28 mouse cellular contexts compared by ENCODE assay signal in genomic region chr7:132249563-132250119, GRCm38 (mm10).
DNase-seq lines count a peak whose midpoint lies in the region; ATAC-seq lines count a peak whose summit lies in the region.
"Had no signal": no experiment of that assay in that cellular context is flagged by ENCODE, and none has a peak within 500 bp of the region (broad histone marks: within the 10 kb centered on the region; RNA-seq: fewer than 3 reads in every experiment).

No protein-coding gene starts in this region.

- DNase-seq in hindbrain, embryonic 10.5 days (ENCODE audit: low spot score) = no peak
- peak; percentile 19 for DNase-seq in forelimb bud, embryonic 11.5 days (ENCODE audit: low read depth, low spot score)
- no peak for DNase-seq in cerebellum, postnatal 36 days
- DNase-seq: adrenal gland, adult 2 months; B cell, adult 2 months; cerebellum, adult 11-12 months; cerebellum, postnatal 10 days; embryo, embryonic 11 days; gastrocnemius, postnatal 10 days; left cerebral cortex, postnatal 4 days; liver, embryonic 13.5 days; lung, adult 2 months; lung, postnatal 14 days; midbrain, embryonic 14.5 days; right cerebral cortex, adult 18-20 months; right cerebral cortex, postnatal 4 days; thymus, adult 18-20 months; thymus, postnatal 36 days had no signal

- H3K4me3 ChIP-seq in hindbrain, embryonic 10.5 days = no peak overlapping the region
- no peak overlapping the region for H3K4me3 ChIP-seq in hindbrain, embryonic 16.5 days (ENCODE audit: low read length)
- no peak overlapping the region for H3K4me3 ChIP-seq in neural tube, embryonic 13.5 days
- H3K4me3 ChIP-seq in neural tube, embryonic 15.5 days (replicated peaks) = no peak overlapping the region
- H3K4me3 ChIP-seq: forebrain, embryonic 12.5 days; kidney, embryonic 15.5 days; liver, embryonic 13.5 days; myocyte had no signal

- no peak overlapping the region for H3K4me2 ChIP-seq in hindbrain, embryonic 16.5 days (ENCODE audit: low read length)
- H3K4me2 ChIP-seq in neural tube, embryonic 13.5 days = no peak overlapping the region
- no peak overlapping the region for H3K4me2 ChIP-seq in neural tube, embryonic 15.5 days
- H3K4me2 ChIP-seq: forebrain, embryonic 12.5 days; kidney, embryonic 15.5 days; liver, embryonic 13.5 days had no signal

- H3K9ac ChIP-seq in hindbrain, embryonic 16.5 days (ENCODE audit: low read depth, low read length) = no peak overlapping the region
- no peak overlapping the region for H3K9ac ChIP-seq in neural tube, embryonic 13.5 days
- no peak overlapping the region for H3K9ac ChIP-seq in neural tube, embryonic 15.5 days (replicated peaks)
- H3K9ac ChIP-seq: forebrain, embryonic 12.5 days; kidney, embryonic 15.5 days; liver, embryonic 13.5 days had no signal

- H3K36me3 ChIP-seq in hindbrain, embryonic 10.5 days = peaks cover 45% of the 10 kb centered on the region
- no peaks in the 10 kb centered on the region for H3K36me3 ChIP-seq in hindbrain, embryonic 16.5 days (ENCODE audit: control insufficient read depth, insufficient read depth, low read length)
- no peaks in the 10 kb centered on the region for H3K36me3 ChIP-seq in neural tube, embryonic 13.5 days
- H3K36me3 ChIP-seq in neural tube, embryonic 15.5 days = peaks cover 3% of the 10 kb centered on the region; the same call in 1 of the 2 replicates
- H3K36me3 ChIP-seq: forebrain, embryonic 12.5 days; G1E had no signal

- no peaks in the 10 kb centered on the region for H3K27me3 ChIP-seq in hindbrain, embryonic 10.5 days (ENCODE audit: insufficient read depth, poor library complexity, severe bottlenecking)
- no peaks in the 10 kb centered on the region for H3K27me3 ChIP-seq in hindbrain, embryonic 16.5 days (replicated peaks; ENCODE audit: control insufficient read depth, insufficient read depth, low read length)
- H3K27me3 ChIP-seq in neural tube, embryonic 13.5 days = no peaks in the 10 kb centered on the region
- no peaks in the 10 kb centered on the region for H3K27me3 ChIP-seq in neural tube, embryonic 15.5 days (replicated peaks)
- H3K27me3 ChIP-seq: kidney, embryonic 15.5 days; liver, embryonic 13.5 days; Patski had no signal

- peaks cover 72% of the 10 kb centered on the region for H3K4me1 ChIP-seq in hindbrain, embryonic 10.5 days (replicated peaks)
- H3K4me1 ChIP-seq in hindbrain, embryonic 16.5 days (ENCODE audit: control insufficient read depth, insufficient read depth, low read depth, low read length) = peaks cover 16% of the 10 kb centered on the region
- H3K4me1 ChIP-seq in neural tube, embryonic 13.5 days (replicated peaks) = peaks cover 68% of the 10 kb centered on the region
- H3K4me1 ChIP-seq in neural tube, embryonic 15.5 days = peaks cover 24% of the 10 kb centered on the region

- peak overlapping the region; percentile 89 for H3K27ac ChIP-seq in hindbrain, embryonic 10.5 days
- H3K27ac ChIP-seq in hindbrain, embryonic 16.5 days (ENCODE audit: low read depth, low read length) = no peak overlapping the region
- H3K27ac ChIP-seq in neural tube, embryonic 13.5 days (replicated peaks) = peak overlapping the region; percentile 33; the same call in 1 of the 2 replicates
- H3K27ac ChIP-seq in neural tube, embryonic 15.5 days (replicated peaks) = no peak overlapping the region
- H3K27ac ChIP-seq: forebrain, embryonic 12.5 days; kidney, embryonic 15.5 days; liver, embryonic 13.5 days had no signal

- 61% methylated on average over 10 of the region's 10 CpGs for WGBS in hindbrain, embryonic 10.5 days
- WGBS in hindbrain, embryonic 16.5 days = 61% methylated on average over 10 of the region's 10 CpGs
- 72% methylated on average over 10 of the region's 10 CpGs for WGBS in neural tube, embryonic 13.5 days
- 74% methylated on average over 10 of the region's 10 CpGs for WGBS in neural tube, embryonic 15.5 days

- no peak for ATAC-seq in hindbrain, embryonic 16.5 days
- ATAC-seq in neural tube, embryonic 13.5 days (ENCODE audit: low read depth) = no peak
- ATAC-seq in neural tube, embryonic 15.5 days (ENCODE audit: low FRiP score) = no peak
- ATAC-seq in megakaryocyte progenitor cell, adult 5-6 weeks (replicated peaks; ENCODE audit: poor library complexity) = no peak
- ATAC-seq: intestine, postnatal 0 days; Patski had no signal

- H3K9me3 ChIP-seq in hindbrain, embryonic 10.5 days = no peaks in the 10 kb centered on the region
- no peaks in the 10 kb centered on the region for H3K9me3 ChIP-seq in hindbrain, embryonic 16.5 days (ENCODE audit: control insufficient read depth, low read length)
- no peaks in the 10 kb centered on the region for H3K9me3 ChIP-seq in neural tube, embryonic 13.5 days
- H3K9me3 ChIP-seq in neural tube, embryonic 15.5 days (replicated peaks) = no peaks in the 10 kb centered on the region
- H3K9me3 ChIP-seq: forebrain, embryonic 12.5 days; kidney, embryonic 15.5 days; liver, embryonic 13.5 days had no signal

Comparison
In these comparisons a context has a peak if more than half of its experiments do, and no peak if none do; other contexts are left out.
1. H3K27ac ChIP-seq: peak in hindbrain, embryonic 10.5 days (single experiment) and neural tube, embryonic 13.5 days (single experiment); none in hindbrain, embryonic 16.5 days (single experiment) and neural tube, embryonic 15.5 days (single experiment).